Mouse (Mus musculus) A20 (cell line): ENCODE results near the gene Galk1.

Experiments used
- DNase-seq: peaks from one replicate; pipeline ENCODE4 v3.0.0-alpha.2; 2011; ENCODE audit warnings: low read depth, low spot score

Galk1 gene

GRCm38 (mm10) chr11:115983291-115983690 is 29.2 kb downstream of the Galk1 start:
- DNase-seq: no peak

DNA sequence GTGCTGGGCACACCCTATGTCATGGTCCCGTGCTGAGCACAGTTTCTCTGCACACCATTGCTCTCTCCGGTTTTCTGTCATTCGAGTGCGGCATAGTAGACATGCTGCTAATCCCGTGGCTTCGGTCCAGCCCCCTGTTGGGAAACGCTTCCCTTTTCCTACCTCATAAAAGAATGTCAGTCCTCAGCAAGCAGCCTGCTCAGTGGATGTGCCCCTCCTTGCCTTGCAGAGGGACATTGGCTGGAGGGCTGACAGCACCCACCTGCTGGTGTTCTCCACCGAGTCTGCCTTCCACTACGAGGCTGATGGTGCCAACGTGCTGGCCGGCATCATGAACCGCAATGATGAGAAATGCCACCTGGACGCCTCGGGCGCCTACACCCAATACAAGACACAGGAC is 30.0 kb downstream of the Galk1 start:
- no peak for DNase-seq

DNA sequence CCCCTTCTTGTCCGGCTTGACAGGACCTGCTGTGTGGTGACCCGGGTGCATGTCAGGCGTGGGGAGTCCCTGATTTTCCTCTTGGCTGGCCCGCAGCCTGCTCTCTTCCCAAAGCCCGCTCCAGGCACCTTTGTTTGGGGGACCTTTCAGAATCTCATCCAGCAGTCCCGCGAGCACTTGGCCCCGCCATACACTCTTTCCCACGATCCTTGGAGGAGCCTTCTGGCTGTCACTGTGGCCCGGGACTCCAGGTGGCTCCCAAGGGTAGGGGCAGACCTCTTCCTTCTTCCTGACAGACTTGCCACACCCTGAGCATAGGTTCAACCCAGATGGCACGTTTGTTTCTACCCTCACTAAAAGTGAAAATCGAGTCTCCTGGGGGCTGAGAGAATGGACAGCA is 37.0 kb downstream of the Galk1 start:
- no peak for DNase-seq

GRCm38 (mm10) chr11:115975083-115975420 is 37.5 kb downstream of the Galk1 start:
- DNase-seq: no peak

DNA sequence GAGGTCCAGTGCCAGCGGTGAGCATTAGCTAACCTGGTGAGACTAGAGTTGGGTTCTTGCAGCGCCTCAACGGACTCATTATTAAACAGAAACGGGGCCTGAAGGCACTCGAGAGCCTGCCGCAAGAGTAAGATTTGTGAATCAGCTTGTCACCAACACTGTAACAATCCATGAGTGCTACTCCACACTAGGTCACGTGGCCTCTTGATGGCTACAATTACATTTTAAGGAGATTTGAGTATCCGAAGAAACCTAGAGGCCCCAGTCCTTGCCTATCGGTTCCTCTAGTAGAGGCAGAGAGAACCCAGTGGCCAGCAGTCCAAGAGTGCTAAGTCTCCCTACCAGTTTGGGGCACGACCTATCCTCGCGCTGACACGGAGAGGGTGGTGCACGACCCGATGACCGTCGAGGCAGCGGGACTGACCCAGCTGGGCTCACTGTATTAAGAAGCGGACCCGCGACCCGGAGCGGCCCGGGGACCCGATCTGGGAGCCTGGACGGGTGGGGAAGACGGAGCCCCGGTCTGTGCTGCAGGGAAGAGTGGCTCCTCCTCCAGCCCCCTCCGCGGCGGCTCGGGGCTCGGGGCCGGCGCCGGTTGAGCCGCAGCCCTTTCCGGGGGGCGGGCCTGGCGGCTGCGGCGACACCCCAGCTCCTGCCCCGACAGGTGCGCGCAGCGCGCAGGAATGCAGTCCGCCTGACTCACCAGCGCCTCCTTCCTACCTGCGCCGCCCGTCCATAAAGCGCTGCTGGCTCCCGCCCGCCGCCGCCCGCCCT is 38.0 kb downstream of the Galk1 start, which contains the start of gene Itgb4:
Itgb4 (plus strand) TSS at position 401 of the 774 bp plus-strand sequence.
- DNase-seq: peak; percentile 53

DNA sequence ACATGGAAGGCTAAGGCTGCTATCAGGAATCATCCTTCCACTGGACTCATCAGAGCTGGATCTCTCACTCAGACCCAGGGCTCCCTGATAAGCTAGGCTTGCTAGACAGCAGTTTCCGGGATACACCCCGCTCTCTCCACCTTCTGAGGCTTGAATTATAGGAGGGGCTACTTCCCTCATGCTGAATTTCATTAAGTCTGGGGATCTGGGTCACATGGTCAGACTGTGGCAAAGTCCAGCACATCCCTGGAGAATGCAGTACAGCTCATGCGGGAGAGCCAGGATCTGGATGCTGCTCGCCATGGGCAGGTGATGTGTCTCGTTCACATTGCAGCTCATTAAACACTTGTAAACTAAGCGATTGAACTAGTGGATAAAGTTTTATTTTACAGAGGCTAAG is 41.5 kb downstream of the Galk1 start:
- DNase-seq: no peak

- no peak for DNase-seq
Measured at GRCm38 (mm10) chr11:115970006-115970673, 42.4 kb downstream of the Galk1 start.

DNA sequence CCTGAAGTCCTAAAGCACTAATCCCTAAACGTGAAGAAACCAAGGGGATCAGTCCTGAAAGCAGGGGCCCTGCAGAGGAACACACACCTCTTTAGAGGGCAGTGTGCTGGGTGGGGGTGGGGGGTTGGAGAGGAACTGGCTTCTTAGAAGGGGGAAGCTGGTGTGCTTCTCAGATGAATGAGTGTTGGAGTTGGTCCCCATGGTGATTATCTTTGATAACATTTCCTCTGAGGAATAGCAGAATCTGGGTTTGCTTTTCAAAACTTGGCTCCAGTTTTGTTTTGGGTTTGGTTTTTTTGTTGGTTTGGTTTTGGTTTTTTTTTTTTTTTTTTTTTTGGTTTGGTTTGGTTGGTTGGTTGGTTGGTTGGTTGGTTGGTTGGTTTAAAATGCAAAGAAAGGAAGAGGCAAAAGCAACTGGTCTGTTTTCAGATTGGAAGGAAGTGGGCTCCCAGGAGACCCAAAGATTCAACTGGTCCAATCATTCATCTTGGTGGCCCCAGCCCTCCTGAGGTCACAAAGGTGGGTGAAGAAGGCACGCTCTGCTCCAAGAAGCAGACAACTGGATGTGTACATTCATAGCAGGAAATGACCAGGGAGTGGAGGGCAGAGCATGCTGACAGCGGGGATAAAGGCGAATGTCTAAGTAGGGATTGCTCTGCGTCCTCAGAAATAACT is 43.7 kb downstream of the Galk1 start:
- DNase-seq: peak; percentile 26

DNA sequence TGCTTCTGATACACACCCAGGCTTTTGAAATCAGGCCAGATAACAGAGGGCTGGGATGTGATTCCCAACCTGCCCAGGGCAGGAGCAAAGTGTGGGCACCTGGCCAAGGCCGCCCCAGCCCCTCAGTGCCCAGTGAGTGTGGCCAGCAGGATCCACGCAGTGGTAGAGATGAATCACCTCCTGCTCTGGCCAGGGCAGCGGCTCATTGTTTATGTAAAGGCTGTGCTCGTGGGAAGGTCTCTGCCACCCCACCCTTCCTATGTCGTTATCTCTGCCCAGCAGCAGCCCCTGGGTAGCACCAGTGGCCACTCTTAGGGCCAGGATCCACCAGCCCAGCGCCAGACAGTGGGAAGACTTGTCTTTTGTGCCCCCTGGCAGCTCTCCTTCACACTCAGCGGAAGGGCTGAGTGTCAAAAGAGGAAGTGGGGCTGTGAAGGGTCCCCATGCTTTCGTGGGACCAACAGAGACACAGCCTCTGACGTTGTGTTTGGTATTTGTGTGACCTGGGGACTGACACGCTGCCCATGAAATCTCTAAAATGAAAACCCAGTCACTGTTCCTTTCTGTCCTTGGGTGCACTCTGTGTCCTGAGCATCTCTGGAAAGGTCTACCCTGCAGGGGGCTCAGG is 47.4 kb downstream of the Galk1 start:
- DNase-seq: no peak

- no peak for DNase-seq
Measured at GRCm38 (mm10) chr11:115962651-115963412, 49.7 kb downstream of the Galk1 start.

- no peak for DNase-seq
Measured at GRCm38 (mm10) chr11:115959018-115959417, 53.5 kb downstream of the Galk1 start.
